Mouse (Mus musculus): ENCODE results near the gene Efcab6.

GRCm38 (mm10) chr15:83877155-83877866 lies 187.9 kb downstream of the Efcab6 start:
- TF ChIP-seq CTCF (IDR thresholded peaks at IDR 0.05; ENCODE audit: low read depth) (no peak), EP300 (IDR thresholded peaks at IDR 0.05; ENCODE audit: low read depth) (no peak)

Measured in liver, postnatal 0 days (tissue).